Mouse (Mus musculus): ENCODE data around the gene Rpp25.

DNA sequence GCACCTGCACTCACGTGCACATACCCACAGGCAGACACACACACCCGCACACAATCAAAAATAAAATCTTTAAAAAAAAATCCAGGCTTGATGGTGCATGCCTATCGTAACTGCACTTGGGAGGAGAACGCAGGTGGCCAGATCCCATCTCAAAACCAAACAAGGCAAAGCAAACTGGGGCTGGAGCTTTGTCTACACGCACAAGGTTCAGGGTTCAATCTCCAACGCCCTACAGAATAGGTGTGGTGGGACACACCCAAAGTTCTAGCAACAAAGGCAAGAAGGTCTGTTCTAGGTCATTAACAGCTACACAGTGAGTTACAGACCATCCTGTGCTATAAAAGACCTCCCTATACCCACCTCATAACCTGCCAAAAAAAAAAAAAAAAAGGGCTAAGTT lies 41.0 kb upstream of the Rpp25 start:
- TF ChIP-seq CTCF (IDR thresholded peaks at IDR 0.05; ENCODE audit: low read depth, low read length) (no peak), TAL1 (conservative IDR thresholded peaks at IDR 0.05; ENCODE audit: low read depth, low read length) (no peak), POLR2AphosphoS5 (IDR thresholded peaks at IDR 0.05; ENCODE audit: insufficient replicate concordance, low read depth, low read length) (no peak)

Data from G1E (cell line).